Comparison of ENCODE assay signal across 8 mouse cellular contexts in genomic region chr7:141666190-141666589, GRCm38 (mm10). TPM values are rescaled to one million over a fixed set of nuclear protein-coding genes. Genes with fewer than 3 reads are reported as not detected.
DNase-seq lines count a peak whose midpoint lies in the region; ATAC-seq lines count a peak whose summit lies in the region.

No protein-coding gene starts in this region.

- 8% methylated on average over 4 of the region's 4 CpGs for WGBS in hindbrain, embryonic 14.5 days
- WGBS in hindbrain, embryonic 12.5 days = 21% methylated on average over 4 of the region's 4 CpGs

- H3K27me3 ChIP-seq in hindbrain, embryonic 14.5 days (ENCODE audit: control insufficient read depth, insufficient read depth, low read length) = no peaks in the 10 kb centered on the region
- no peaks in the 10 kb centered on the region for H3K27me3 ChIP-seq in hindbrain, embryonic 12.5 days

- peak; percentile 26 for DNase-seq in hindbrain, embryonic 14.5 days (ENCODE audit: low spot score)
- DNase-seq in ES-CJ7 (ENCODE audit: low read depth, low spot score) = peak; percentile 78
- DNase-seq in brain, adult 2 months (ENCODE audit: low read depth, low spot score) = peak; percentile 77
- DNase-seq in layer of hippocampus, adult 18-20 months (ENCODE audit: low spot score in 2 of 2) = peak; percentile 25 to 71
- DNase-seq in lung, postnatal 4 days = peak; percentile 51 to 72

- H3K36me3 ChIP-seq in hindbrain, embryonic 14.5 days (replicated peaks; ENCODE audit: control insufficient read depth, insufficient read depth) = no peaks in the 10 kb centered on the region
- no peaks in the 10 kb centered on the region for H3K36me3 ChIP-seq in hindbrain, embryonic 12.5 days

- H3K9ac ChIP-seq in hindbrain, embryonic 14.5 days = no peak overlapping the region
- H3K9ac ChIP-seq in hindbrain, embryonic 12.5 days = no peak overlapping the region

- H3K27ac ChIP-seq in hindbrain, embryonic 14.5 days = no peak overlapping the region
- no peak overlapping the region for H3K27ac ChIP-seq in hindbrain, embryonic 12.5 days

- no peak overlapping the region for H3K4me2 ChIP-seq in hindbrain, embryonic 14.5 days (replicated peaks)
- no peak overlapping the region for H3K4me2 ChIP-seq in hindbrain, embryonic 12.5 days (replicated peaks)

- H3K9me3 ChIP-seq in hindbrain, embryonic 14.5 days (ENCODE audit: control insufficient read depth, low read length) = no peaks in the 10 kb centered on the region
- H3K9me3 ChIP-seq in hindbrain, embryonic 12.5 days (replicated peaks) = no peaks in the 10 kb centered on the region

- no peak overlapping the region for H3K4me3 ChIP-seq in hindbrain, embryonic 14.5 days (replicated peaks; ENCODE audit: low read length)
- no peak overlapping the region for H3K4me3 ChIP-seq in hindbrain, embryonic 12.5 days

- no peak for ATAC-seq in hindbrain, embryonic 14.5 days (ENCODE audit: low FRiP score)
- no peak for ATAC-seq in hindbrain, embryonic 12.5 days (ENCODE audit: low FRiP score)
- peak; percentile 50 for ATAC-seq in granulocyte monocyte progenitor cell, adult 5-6 weeks (replicated peaks; ENCODE audit: poor library complexity, severe bottlenecking)
- no peak for ATAC-seq in monocyte, adult 5-6 weeks (replicated peaks; ENCODE audit: insufficient number of reproducible peaks, low FRiP score, low TSS enrichment, poor library complexity, severe bottlenecking)

- H3K4me1 ChIP-seq in hindbrain, embryonic 14.5 days (replicated peaks; ENCODE audit: control insufficient read depth, insufficient read depth, low read length) = no peaks in the 10 kb centered on the region
- no peaks in the 10 kb centered on the region for H3K4me1 ChIP-seq in hindbrain, embryonic 12.5 days

RNA-seq across cellular contexts. Expression of gene Muc6, which starts 11.1 kb away (rescaled TPM):
- 0.18 and 0.33 TPM in 2 replicates for polyA plus RNA-seq in hindbrain, embryonic 14.5 days (2014; fragmentation: Nextera tagmentation; extraction: Ambion mirVana)
- polyA plus RNA-seq in hindbrain, embryonic 12.5 days (2016; fragmentation: Nextera tagmentation; extraction: Ambion mirVana) = 0.17 and 0.30 TPM in 2 replicates
- 0.80 TPM in 1 of 2 replicates, not detected in the other for total RNA-seq in granulocyte monocyte progenitor cell, adult 5-6 weeks (2014; fragmentation: Nextera tagmentation)
- not detected in 2 replicates for total RNA-seq in granulocyte monocyte progenitor cell, adult 5-6 weeks (2017)
- not detected for total RNA-seq in layer of hippocampus, adult 18-20 months (2021)
- 0.10 to 0.21 TPM in 2 of 3 replicates, not detected in the other for total RNA-seq in monocyte, adult 5-6 weeks (2017)

RNA-seq across cellular contexts. Expression of gene Muc2, which starts 23.9 kb away (rescaled TPM):
- 0.36 and 0.72 TPM in 2 replicates for polyA plus RNA-seq in hindbrain, embryonic 14.5 days (2014; fragmentation: Nextera tagmentation; extraction: Ambion mirVana)
- polyA plus RNA-seq in hindbrain, embryonic 12.5 days (2016; fragmentation: Nextera tagmentation; extraction: Ambion mirVana) = 0.19 and 0.79 TPM in 2 replicates
- total RNA-seq in granulocyte monocyte progenitor cell, adult 5-6 weeks (2014; fragmentation: Nextera tagmentation) = not detected in 2 replicates
- total RNA-seq in granulocyte monocyte progenitor cell, adult 5-6 weeks (2017) = not detected in 2 replicates
- not detected for total RNA-seq in layer of hippocampus, adult 18-20 months (2021)
- not detected in 3 replicates for total RNA-seq in monocyte, adult 5-6 weeks (2017)

Comparison
In these comparisons a context has a peak if more than half of its experiments do, and no peak if none do; other contexts are left out.
1. DNase-seq: peak in every context shown above with its lines; median percentile 78 in ES-CJ7; 77 in brain, adult 2 months; 62 in lung, postnatal 4 days; 48 in layer of hippocampus, adult 18-20 months; 26 in hindbrain, embryonic 14.5 days.